Mouse (Mus musculus): ENCODE results near the gene Masp2.

The Masp2 gene

GRCm38 (mm10) chr4:148601871-148602270 is 483 bp upstream of the Masp2 start:
- no peak for DNase-seq (ENCODE audit: low spot score)

GRCm38 (mm10) chr4:148603376-148604139 is 1.2 kb downstream of the Masp2 start:
- no peak for DNase-seq (ENCODE audit: low spot score)

- DNase-seq (ENCODE audit: low spot score), result no peak
Measured at GRCm38 (mm10) chr4:148604141-148604540, 1.8 kb downstream of the Masp2 start.

GRCm38 (mm10) chr4:148604541-148605165 is 2.3 kb downstream of the Masp2 start:
- DNase-seq (ENCODE audit: low spot score), result no peak

GRCm38 (mm10) chr4:148607758-148608157 is 5.4 kb downstream of the Masp2 start:
- no peak for DNase-seq (ENCODE audit: low spot score)

- no peak for DNase-seq (ENCODE audit: low spot score)
Measured at GRCm38 (mm10) chr4:148609805-148610204, 7.5 kb downstream of the Masp2 start.

GRCm38 (mm10) chr4:148610631-148611364 is 8.4 kb downstream of the Masp2 start:
- DNase-seq (ENCODE audit: low spot score), result no peak

- no peak for DNase-seq (ENCODE audit: low spot score)
Measured at GRCm38 (mm10) chr4:148612557-148612956, 10.2 kb downstream of the Masp2 start.

- no peak for DNase-seq (ENCODE audit: low spot score)
Measured at GRCm38 (mm10) chr4:148613738-148614137, 11.4 kb downstream of the Masp2 start.

GRCm38 (mm10) chr4:148619805-148620204 is 17.5 kb downstream of the Masp2 start:
- DNase-seq (ENCODE audit: low spot score), result no peak

- DNase-seq (ENCODE audit: low spot score), result no peak
Measured at GRCm38 (mm10) chr4:148620718-148621117, 18.4 kb downstream of the Masp2 start.

- no peak for DNase-seq (ENCODE audit: low spot score)
Measured at GRCm38 (mm10) chr4:148622485-148622884, 20.1 kb downstream of the Masp2 start.

GRCm38 (mm10) chr4:148623609-148624008 is 21.3 kb downstream of the Masp2 start:
- no peak for DNase-seq (ENCODE audit: low spot score)

GRCm38 (mm10) chr4:148625010-148625409 is 22.7 kb downstream of the Masp2 start:
- DNase-seq (ENCODE audit: low spot score), result no peak

GRCm38 (mm10) chr4:148625756-148626622 is 23.6 kb downstream of the Masp2 start:
- no peak for DNase-seq (ENCODE audit: low spot score)

GRCm38 (mm10) chr4:148626623-148627185 is 24.4 kb downstream of the Masp2 start, which contains the start of gene Tardbp:
Gene Tardbp (minus strand): TSS chr4:148627019.
- DNase-seq (ENCODE audit: low spot score), result peak; percentile 91

- no peak for DNase-seq (ENCODE audit: low spot score)
Measured at GRCm38 (mm10) chr4:148627246-148627645, 24.9 kb downstream of the Masp2 start.

GRCm38 (mm10) chr4:148632013-148632692 is 29.8 kb downstream of the Masp2 start:
- DNase-seq (ENCODE audit: low spot score), result no peak

GRCm38 (mm10) chr4:148633395-148634061 is 31.2 kb downstream of the Masp2 start:
- DNase-seq (ENCODE audit: low spot score), result no peak

GRCm38 (mm10) chr4:148635309-148635708 is 33.0 kb downstream of the Masp2 start:
- DNase-seq (ENCODE audit: low spot score), result no peak

All from left cerebral cortex, adult 11 months (tissue).